12 mouse cellular contexts compared by ENCODE assay signal in genomic region chr10:43741361-43742084, GRCm38 (mm10).
A peak's percentile ranks its signal among the peaks of the same experiment; 100 is the strongest.
DNase-seq lines count a peak whose midpoint lies in the region; ATAC-seq and TF ChIP-seq lines count a peak whose summit lies in the region.
"Had no signal": no experiment of that assay in that cellular context is flagged by ENCODE, and none has a peak within 500 bp of the region (broad histone marks: within the 10 kb centered on the region; RNA-seq: fewer than 3 reads in every experiment).

No protein-coding gene starts in this region.

- no peaks in the 10 kb centered on the region for H3K36me3 ChIP-seq in hindbrain, embryonic 10.5 days
- no peaks in the 10 kb centered on the region for H3K36me3 ChIP-seq in hindbrain, embryonic 14.5 days (replicated peaks; ENCODE audit: control insufficient read depth, insufficient read depth)
- H3K36me3 ChIP-seq in thymus, adult 2 months (ENCODE audit: control insufficient read depth, insufficient read depth, low read length) = no peaks in the 10 kb centered on the region
- no peaks in the 10 kb centered on the region for H3K36me3 ChIP-seq in limb, embryonic 10.5 days
- H3K36me3 ChIP-seq: embryonic facial prominence, embryonic 15.5 days had no signal

- H3K27me3 ChIP-seq in hindbrain, embryonic 10.5 days (ENCODE audit: insufficient read depth, poor library complexity, severe bottlenecking) = no peaks in the 10 kb centered on the region
- no peaks in the 10 kb centered on the region for H3K27me3 ChIP-seq in hindbrain, embryonic 14.5 days (ENCODE audit: control insufficient read depth, insufficient read depth, low read length)
- H3K27me3 ChIP-seq in thymus, adult 2 months (ENCODE audit: control insufficient read depth, insufficient read depth, low read length) = no peaks in the 10 kb centered on the region
- no peaks in the 10 kb centered on the region for H3K27me3 ChIP-seq in limb, embryonic 10.5 days (ENCODE audit: low read depth, poor library complexity, severe bottlenecking)
- H3K27me3 ChIP-seq: embryonic facial prominence, embryonic 15.5 days had no signal

- 0 out of 2 replicates have a peak, but pooled peaks have one; percentile 12 for TF ChIP-seq CTCF in thymus, adult 2 months (IDR thresholded peaks at IDR 0.05; ENCODE audit: borderline replicate concordance, control insufficient read depth, extremely low read depth, insufficient read depth, low read length, poor library complexity)

- 47% methylated on average over 18 of the region's 18 CpGs for WGBS in hindbrain, embryonic 10.5 days
- 48% methylated on average over 18 of the region's 18 CpGs for WGBS in hindbrain, embryonic 14.5 days
- 81% methylated on average over 18 of the region's 18 CpGs for WGBS in thymus, adult 2 months
- 54% methylated on average over 18 of the region's 18 CpGs for WGBS in limb, embryonic 10.5 days

- peak overlapping the region; percentile 84 for H3K27ac ChIP-seq in hindbrain, embryonic 10.5 days
- H3K27ac ChIP-seq in hindbrain, embryonic 14.5 days = no peak overlapping the region
- H3K27ac ChIP-seq in thymus, adult 2 months (ENCODE audit: control insufficient read depth, insufficient read depth, low read length) = peak overlapping the region; percentile 99
- peak overlapping the region; percentile 88 for H3K27ac ChIP-seq in limb, embryonic 10.5 days
- H3K27ac ChIP-seq: liver, embryonic 14.5 days had no signal

- DNase-seq in hindbrain, embryonic 10.5 days (ENCODE audit: low spot score) = peak; percentile 39
- DNase-seq in hindbrain, embryonic 14.5 days (ENCODE audit: low spot score) = no peak
- no peak for DNase-seq in thymus, adult 2 months
- DNase-seq in thymus, adult 18-20 months = no peak
- no peak for DNase-seq in limb, embryonic 10.5 days (ENCODE audit: low spot score)
- DNase-seq in thymus, postnatal 4 days = peak; percentile 51
- no peak for DNase-seq in layer of hippocampus, adult 11-12 months (ENCODE audit: low spot score)
- DNase-seq in cerebellum, postnatal 14 days = no peak
- DNase-seq: cerebellum, adult 11-12 months; right cerebral cortex, postnatal 25 days had no signal

- ATAC-seq in hindbrain, embryonic 14.5 days (ENCODE audit: low FRiP score) = no peak

- H3K4me3 ChIP-seq in hindbrain, embryonic 10.5 days = no peak overlapping the region
- no peak overlapping the region for H3K4me3 ChIP-seq in hindbrain, embryonic 14.5 days (replicated peaks; ENCODE audit: low read length)
- H3K4me3 ChIP-seq in thymus, adult 2 months (ENCODE audit: control insufficient read depth, insufficient read depth, low read length) = no peak overlapping the region
- 0 out of 2 replicates have a peak overlapping the region, but pooled peaks have one; percentile 2 for H3K4me3 ChIP-seq in limb, embryonic 10.5 days
- H3K4me3 ChIP-seq: embryonic facial prominence, embryonic 15.5 days had no signal

- peaks cover 39% of the 10 kb centered on the region for H3K4me1 ChIP-seq in hindbrain, embryonic 10.5 days (replicated peaks)
- peaks cover 13% of the 10 kb centered on the region for H3K4me1 ChIP-seq in hindbrain, embryonic 14.5 days (replicated peaks; ENCODE audit: control insufficient read depth, insufficient read depth, low read length)
- peaks cover 48% of the 10 kb centered on the region for H3K4me1 ChIP-seq in thymus, adult 2 months (replicated peaks; ENCODE audit: control insufficient read depth, insufficient read depth, low read length)
- peaks cover 43% of the 10 kb centered on the region for H3K4me1 ChIP-seq in limb, embryonic 10.5 days

- no peak overlapping the region for H3K4me2 ChIP-seq in hindbrain, embryonic 14.5 days (replicated peaks)

- no peak overlapping the region for H3K9ac ChIP-seq in hindbrain, embryonic 14.5 days
- H3K9ac ChIP-seq: embryonic facial prominence, embryonic 15.5 days had no signal

- H3K9me3 ChIP-seq in hindbrain, embryonic 10.5 days = 0 out of 2 replicates have a peak, but pooled peaks cover 1% of the 10 kb centered on the region
- H3K9me3 ChIP-seq in hindbrain, embryonic 14.5 days (ENCODE audit: control insufficient read depth, low read length) = 0 out of 2 replicates have a peak, but pooled peaks cover 2% of the 10 kb centered on the region
- H3K9me3 ChIP-seq in limb, embryonic 10.5 days (replicated peaks) = no peaks in the 10 kb centered on the region
- H3K9me3 ChIP-seq: embryonic facial prominence, embryonic 15.5 days had no signal

- TF ChIP-seq POLR2A in thymus, adult 2 months (IDR thresholded peaks at IDR 0.05; ENCODE audit: control insufficient read depth, extremely low read depth, insufficient read depth, low read length, poor library complexity) = 0 out of 2 replicates have a peak, but pooled peaks have one; percentile 22

Comparison
In these comparisons a context has a peak if more than half of its experiments do, and no peak if none do; other contexts are left out.
1. DNase-seq: peak in hindbrain, embryonic 10.5 days (single experiment) and thymus, postnatal 4 days (single experiment); none in hindbrain, embryonic 14.5 days (single experiment), thymus, adult 2 months (single experiment), thymus, adult 18-20 months (0 of 2), limb, embryonic 10.5 days (single experiment), layer of hippocampus, adult 11-12 months (single experiment) and cerebellum, postnatal 14 days (0 of 2).